Mouse (Mus musculus) erythroblast, embryonic 14.5 days (primary cell): ENCODE data around the gene Cyth4. TPM values are rescaled to one million over a fixed set of nuclear protein-coding genes. Genes with fewer than 3 reads are reported as not detected.

Source experiments
- H3K27me3 ChIP-seq: 2 replicates; pipeline ENCODE4 v1.6.1; 2012; ENCODE audit warnings: inconsistent platforms; ENCODE audit not compliant: control insufficient read depth
- H3K36me3 ChIP-seq: 2 replicates; pipeline ENCODE4 v1.6.1; 2012; ENCODE audit warnings: mild to moderate bottlenecking, inconsistent platforms; ENCODE audit not compliant: control insufficient read depth
- H3K4me1 ChIP-seq: 2 replicates; pipeline ENCODE4 v1.6.1; 2012; ENCODE audit warnings: inconsistent platforms; ENCODE audit not compliant: control insufficient read depth
- H3K4me3 ChIP-seq: replicated peaks from 2 replicates; pipeline ENCODE3; 2012; ENCODE audit warnings: moderate library complexity, mild to moderate bottlenecking, inconsistent platforms
- H3K9me3 ChIP-seq: 2 replicates; pipeline ENCODE4 v1.6.1; 2012; ENCODE audit warnings: low read length, inconsistent platforms, mixed read lengths; ENCODE audit not compliant: control insufficient read depth
- GATA1 ChIP-seq: IDR thresholded peaks from 2 replicates; pipeline ENCODE4 v1.6.1; 2012; ENCODE audit warnings: low read length, inconsistent platforms, mixed read lengths
- TAL1 ChIP-seq: IDR thresholded peaks from 3 replicates; pipeline ENCODE4 v1.6.1; 2012; ENCODE audit warnings: low read length, inconsistent platforms, mixed read lengths
- polyA plus RNA-seq: library from polyadenylated mRNA; stranded (reverse); fragments of >175 nt; gene quantifications from 2 replicates; pipeline ENCODE4 v1.2.3, GENCODE M21; 2012

The Cyth4 gene
- polyA plus RNA-seq, 1 experiment, result 0.08 TPM

DNA sequence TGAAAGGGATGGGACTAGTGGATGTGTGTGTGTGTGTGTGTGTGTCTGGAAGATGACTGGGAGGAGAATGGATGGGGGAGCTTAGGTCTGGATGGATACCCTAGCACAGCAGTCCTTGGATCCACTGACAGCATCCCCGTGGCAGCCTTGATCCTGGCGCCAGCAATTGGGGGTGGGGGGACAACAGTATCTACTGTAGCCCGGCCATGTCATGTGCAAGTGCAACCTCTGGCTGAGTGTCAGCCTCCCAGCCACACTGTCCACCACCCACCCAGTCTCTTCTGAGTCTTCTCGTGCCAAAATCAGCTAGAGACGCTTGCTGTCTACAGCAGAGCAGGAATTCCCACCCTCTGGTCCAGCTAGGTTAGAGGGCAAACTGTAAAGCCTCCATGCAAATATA is 67.4 kb downstream of the Cyth4 start:
- Histone ChIP-seq H3K4me3 (no peak overlapping the region), H3K27me3 (no peaks in the 10 kb centered on the region), H3K4me1 (no peaks in the 10 kb centered on the region), H3K36me3 (no peaks in the 10 kb centered on the region), H3K9me3 (no peaks in the 10 kb centered on the region)
- no peak for TF ChIP-seq GATA1

DNA sequence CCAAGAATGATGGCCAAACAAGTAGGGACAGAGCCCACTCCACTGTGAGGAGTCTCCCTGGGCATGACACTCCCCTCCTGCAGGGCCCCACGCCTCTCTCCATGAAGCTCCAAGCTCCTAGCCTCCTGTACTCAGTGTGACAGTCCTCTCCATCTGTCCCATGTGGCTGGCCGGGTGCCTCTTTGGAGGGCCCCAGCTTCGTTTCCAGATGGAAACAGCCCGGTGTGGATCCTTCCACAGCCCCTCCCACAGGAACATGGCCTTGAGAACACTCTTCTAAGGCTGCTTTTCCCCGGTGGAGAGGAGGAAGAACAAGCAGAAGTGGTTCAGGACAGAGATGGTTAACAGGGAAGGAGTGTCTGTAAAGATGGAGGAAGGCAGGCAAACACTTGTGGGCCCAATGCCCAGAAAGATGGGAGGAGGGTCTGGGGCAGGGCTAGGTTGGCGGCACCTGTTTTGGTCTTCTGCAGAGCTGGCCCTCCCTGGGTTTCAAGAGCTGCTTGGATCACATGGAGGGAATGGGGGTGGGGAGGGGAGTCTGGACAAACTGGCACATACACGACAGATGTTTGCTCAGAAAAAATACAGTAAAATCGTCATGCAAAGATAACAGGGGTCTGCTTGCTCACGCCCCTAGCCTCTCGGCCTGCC is 72.5 kb downstream of the Cyth4 start:
- Histone ChIP-seq H3K36me3 (no peaks in the 10 kb centered on the region), H3K27me3 (peaks cover 26% of the 10 kb centered on the region)
- TF ChIP-seq TAL1 (no peak), GATA1 (no peak)

DNA sequence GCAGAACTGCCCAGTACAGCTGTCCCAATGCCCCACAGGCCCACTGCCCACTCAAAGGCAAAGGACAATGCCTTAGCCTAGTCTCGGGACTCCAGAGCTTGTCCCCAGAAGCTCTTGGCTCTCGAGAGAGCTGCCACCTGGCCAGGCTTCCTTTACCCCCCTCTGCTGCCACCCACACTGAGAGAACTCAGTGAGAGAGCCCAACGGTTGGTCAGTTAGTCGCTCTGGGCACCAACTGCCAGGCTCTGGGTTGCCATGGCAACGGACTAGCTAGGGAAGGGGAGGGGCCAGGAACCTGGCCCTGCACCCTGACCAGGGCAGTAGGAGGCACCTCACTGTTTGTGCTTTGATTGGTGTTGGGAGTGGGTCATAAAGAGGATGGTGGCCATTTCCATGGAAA is 73.5 kb downstream of the Cyth4 start:
- Histone ChIP-seq H3K4me3 (no peak overlapping the region), H3K9me3 (no peaks in the 10 kb centered on the region), H3K27me3 (peaks cover 26% of the 10 kb centered on the region), H3K4me1 (no peaks in the 10 kb centered on the region), H3K36me3 (no peaks in the 10 kb centered on the region)
- TF ChIP-seq GATA1, result no peak
- TF ChIP-seq TAL1, result no peak

More for the DNA sequence above, 72.5 kb downstream of the Cyth4 start:
- H3K9me3 ChIP-seq, result no peaks in the 10 kb centered on the region
- H3K4me3 ChIP-seq, result no peak overlapping the region
- H3K4me1 ChIP-seq, result no peaks in the 10 kb centered on the region

Other genes with a start within 250 kb of the Cyth4 start
- gene Tex33, start 201.1 kb upstream of the Cyth4 start, polyA plus RNA-seq, result not detected in 2 replicates
- 3.8 and 3.9 TPM in 2 replicates for gene Tst, start 191.1 kb upstream of the Cyth4 start, polyA plus RNA-seq
- 68.7 and 72.8 TPM in 2 replicates for gene Mpst, start 190.6 kb upstream of the Cyth4 start, polyA plus RNA-seq
- gene Kctd17, start 168.5 kb upstream of the Cyth4 start, polyA plus RNA-seq, result 0.07 and 0.10 TPM in 2 replicates
- 0.02 and 0.07 TPM in 2 replicates for gene Tmprss6, start 128.4 kb upstream of the Cyth4 start, polyA plus RNA-seq
- gene Il2rb, start 101.8 kb upstream of the Cyth4 start, polyA plus RNA-seq, result 0.01 TPM in 1 of 2 replicates, not detected in the other
- gene C1qtnf6, start 65.6 kb upstream of the Cyth4 start, polyA plus RNA-seq, result 0.02 TPM in 1 of 2 replicates, not detected in the other
- not detected in 2 replicates for gene Sstr3, start 52.4 kb upstream of the Cyth4 start, polyA plus RNA-seq
- gene Rac2, start 24.3 kb upstream of the Cyth4 start, polyA plus RNA-seq, result 12.7 and 13.9 TPM in 2 replicates
- 0.01 TPM in 1 of 2 replicates, not detected in the other for gene Elfn2, start 121.7 kb downstream of the Cyth4 start, polyA plus RNA-seq
- gene Mfng, start 176.4 kb downstream of the Cyth4 start, polyA plus RNA-seq, result 0.10 and 0.13 TPM in 2 replicates
- 0.01 and 0.02 TPM in 2 replicates for gene Card10, start 206.0 kb downstream of the Cyth4 start, polyA plus RNA-seq
- 0.04 and 0.05 TPM in 2 replicates for gene Cdc42ep1, start 245.6 kb downstream of the Cyth4 start, polyA plus RNA-seq